Mouse (Mus musculus) hindbrain, embryonic 16.5 days (tissue): ENCODE data around the gene Pde4d. TPM values are rescaled to one million over a fixed set of nuclear protein-coding genes. Genes with fewer than 3 reads are reported as not detected.

Source experiments
- ATAC-seq: fragments of 200-750 bp; cut with Nextera tagmentation; 2 replicates; pipeline ENCODE4 v1.8.0; 2017; ENCODE audit warnings: moderate TSS enrichment, moderate library complexity
- H3K27ac ChIP-seq: fragments of 300-500 bp; sonication (generic); 2 replicates; pipeline ENCODE4 v1.5.1; 2014; ENCODE audit warnings: low read depth, mild to moderate bottlenecking, control low read depth, low read length, moderate library complexity
- H3K27me3 ChIP-seq: fragments of 300-500 bp; sonication (generic); replicated peaks from 2 replicates; pipeline ENCODE4 v1.6.1; 2014; ENCODE audit warnings: low read length; ENCODE audit not compliant: control insufficient read depth, insufficient read depth
- H3K36me3 ChIP-seq: fragments of 300-500 bp; sonication (generic); 2 replicates; pipeline ENCODE4 v1.6.1; 2014; ENCODE audit warnings: mild to moderate bottlenecking, low read length, moderate library complexity, mixed read lengths; ENCODE audit not compliant: control insufficient read depth, insufficient read depth
- H3K4me1 ChIP-seq: fragments of 300-500 bp; sonication (generic); 2 replicates; pipeline ENCODE4 v1.6.1; 2014; ENCODE audit warnings: low read depth, low read length; ENCODE audit not compliant: control insufficient read depth, insufficient read depth
- H3K4me2 ChIP-seq: fragments of 300-500 bp; sonication (generic); 2 replicates; pipeline ENCODE4 v1.6.1; 2014; ENCODE audit warnings: mild to moderate bottlenecking, low read length, control low read depth, moderate library complexity
- H3K4me3 ChIP-seq: fragments of 300-500 bp; sonication (generic); 2 replicates; pipeline ENCODE4 v1.5.1; 2014; ENCODE audit warnings: mild to moderate bottlenecking, low read length, control low read depth, moderate library complexity
- H3K9ac ChIP-seq: fragments of 300-500 bp; sonication (generic); 2 replicates; pipeline ENCODE4 v1.6.1; 2014; ENCODE audit warnings: low read depth, mild to moderate bottlenecking, control low read depth, low read length, moderate library complexity
- H3K9me3 ChIP-seq: fragments of 300-500 bp; sonication (generic); 2 replicates; pipeline ENCODE4 v1.6.1; 2014; ENCODE audit warnings: mild to moderate bottlenecking, low read length, moderate library complexity; ENCODE audit not compliant: control insufficient read depth
- WGBS: fragments of 180-500 bp; shearing (Covaris S2); extraction: QIAGEN DNeasy Blood & Tissue Kit; methylation state at CpG from one replicate; pipeline ENCODE4 v1.1.7; 2014; 5-methylcytosine and 5-hydroxymethylcytosine counted together
- polyA plus RNA-seq: library from polyadenylated mRNA; unstranded; fragments of >200 nt; fragmentation: Nextera tagmentation; extraction: Ambion mirVana; gene quantifications from 2 replicates; pipeline ENCODE4 v1.2.1, GENCODE M21; 2015

Pde4d gene
- polyA plus RNA-seq, 1 experiment from 2014 or later: 18.5 TPM

- ATAC-seq: no peak
- Histone ChIP-seq H3K4me1 (peaks cover 3% of the 10 kb centered on the region), H3K4me3 (no peak overlapping the region), H3K4me2 (no peak overlapping the region), H3K27ac (no peak overlapping the region), H3K36me3 (no peaks in the 10 kb centered on the region), H3K9me3 (no peaks in the 10 kb centered on the region), H3K27me3 (no peaks in the 10 kb centered on the region), H3K9ac (no peak overlapping the region)
- 84% methylated on average over 4 of the region's 4 CpGs for WGBS
Observed at GRCm38 (mm10) chr13:109912635-109913034, 1462.9 kb downstream of the Pde4d start.

- H3K9ac ChIP-seq: no peak overlapping the region
- H3K4me3 ChIP-seq: no peak overlapping the region
- no peaks in the 10 kb centered on the region for H3K36me3 ChIP-seq
- 89% methylated on average over 13 of the region's 13 CpGs for WGBS
- H3K27me3 ChIP-seq: no peaks in the 10 kb centered on the region
- no peak overlapping the region for H3K4me2 ChIP-seq
- H3K27ac ChIP-seq: no peak overlapping the region
- peaks cover 3% of the 10 kb centered on the region for H3K4me1 ChIP-seq
- no peaks in the 10 kb centered on the region for H3K9me3 ChIP-seq
- ATAC-seq: no peak
Observed at GRCm38 (mm10) chr13:109914246-109914645, 1464.5 kb downstream of the Pde4d start.

- no peak for ATAC-seq
- Histone ChIP-seq H3K27ac (no peak overlapping the region), H3K9ac (no peak overlapping the region), H3K4me2 (no peak overlapping the region), H3K4me3 (no peak overlapping the region), H3K27me3 (no peaks in the 10 kb centered on the region), H3K9me3 (no peaks in the 10 kb centered on the region), H3K4me1 (peaks cover 3% of the 10 kb centered on the region), H3K36me3 (no peaks in the 10 kb centered on the region)
- WGBS: 54% methylated on average over 5 of the region's 5 CpGs
Observed at GRCm38 (mm10) chr13:109914846-109915245, 1465.1 kb downstream of the Pde4d start.

- H3K9ac ChIP-seq: no peak overlapping the region
- peaks cover 3% of the 10 kb centered on the region for H3K4me1 ChIP-seq
- WGBS: 59% methylated on average over 7 of the region's 7 CpGs
- no peak overlapping the region for H3K4me2 ChIP-seq
- no peak for ATAC-seq
- H3K27me3 ChIP-seq: no peaks in the 10 kb centered on the region
- no peak overlapping the region for H3K27ac ChIP-seq
- H3K36me3 ChIP-seq: no peaks in the 10 kb centered on the region
- H3K9me3 ChIP-seq: no peaks in the 10 kb centered on the region
- H3K4me3 ChIP-seq: no peak overlapping the region
Observed at GRCm38 (mm10) chr13:109915501-109915900, 1465.8 kb downstream of the Pde4d start.

DNA sequence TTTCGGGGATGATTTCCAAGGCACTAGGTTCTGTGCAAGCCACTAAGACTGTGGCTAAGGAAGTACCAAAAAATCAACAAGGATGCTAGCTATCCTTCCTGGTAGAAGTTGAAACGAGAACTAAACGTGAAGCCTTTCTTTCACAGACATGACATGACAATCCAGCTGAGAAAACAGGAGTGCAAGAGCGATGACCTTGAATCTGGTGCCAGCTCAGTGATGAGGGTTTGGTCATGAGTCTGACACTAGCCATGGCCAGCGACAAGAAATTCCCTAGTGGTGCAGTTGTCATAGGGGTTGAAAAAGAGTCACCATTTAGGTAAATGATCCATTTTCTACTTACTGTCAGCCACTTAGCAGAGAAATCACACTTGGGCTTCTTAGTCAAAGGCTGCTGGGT is 1466.2 kb downstream of the Pde4d start:
- no peaks in the 10 kb centered on the region for H3K9me3 ChIP-seq
- no peaks in the 10 kb centered on the region for H3K36me3 ChIP-seq
- H3K4me3 ChIP-seq: no peak overlapping the region
- ATAC-seq: no peak
- H3K27me3 ChIP-seq: no peaks in the 10 kb centered on the region
- peaks cover 3% of the 10 kb centered on the region for H3K4me1 ChIP-seq
- H3K4me2 ChIP-seq: no peak overlapping the region
- H3K9ac ChIP-seq: no peak overlapping the region
- 65% methylated on average over 5 of the region's 5 CpGs for WGBS
- H3K27ac ChIP-seq: no peak overlapping the region

DNA sequence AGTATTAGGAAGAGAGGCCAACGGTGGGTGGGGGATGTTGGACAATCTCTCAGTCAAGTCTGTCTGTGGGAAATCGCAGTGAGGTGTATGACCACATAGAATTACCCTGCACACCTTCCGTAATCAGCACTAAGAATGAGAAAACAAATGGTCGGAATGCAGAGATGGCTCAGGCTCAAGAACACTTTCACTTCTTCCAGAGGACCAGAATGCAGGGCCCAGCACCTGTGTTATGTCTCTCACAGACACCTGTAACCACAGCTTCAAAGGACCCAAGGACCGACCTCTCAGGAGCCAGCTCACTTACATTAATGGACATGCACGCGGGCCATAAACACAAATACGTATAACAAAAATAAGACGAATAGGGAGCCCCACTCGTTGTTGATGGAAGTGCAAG is 1467.8 kb downstream of the Pde4d start:
- no peak for ATAC-seq
- WGBS: 94% methylated on average over 10 of the region's 10 CpGs
- no peak overlapping the region for H3K9ac ChIP-seq
- no peak overlapping the region for H3K4me3 ChIP-seq
- H3K36me3 ChIP-seq: no peaks in the 10 kb centered on the region
- no peak overlapping the region for H3K27ac ChIP-seq
- H3K4me2 ChIP-seq: no peak overlapping the region
- no peaks in the 10 kb centered on the region for H3K9me3 ChIP-seq
- no peaks in the 10 kb centered on the region for H3K27me3 ChIP-seq
- no peaks in the 10 kb centered on the region; the same call in 1 of the 2 replicates for H3K4me1 ChIP-seq

DNA sequence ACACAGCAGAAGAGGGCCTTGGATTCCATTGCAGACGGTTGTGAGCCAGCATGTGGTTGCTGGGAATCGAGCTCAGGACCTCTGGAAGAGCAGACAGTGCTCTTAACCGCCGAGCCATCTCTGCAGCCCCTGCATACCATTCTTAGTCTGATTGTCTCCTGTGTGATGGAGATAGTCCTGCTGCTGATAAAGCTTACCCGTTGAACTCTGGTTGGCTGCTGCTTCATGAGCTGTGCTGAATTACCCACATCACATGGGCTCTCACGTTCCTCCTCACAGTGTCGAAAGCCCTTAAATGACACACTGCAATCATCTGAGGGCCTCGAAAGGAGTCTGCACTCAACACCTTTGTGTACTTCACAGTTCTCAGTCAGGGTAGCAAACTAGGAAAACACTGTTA is 1468.9 kb downstream of the Pde4d start:
- H3K9ac ChIP-seq: no peak overlapping the region
- H3K4me2 ChIP-seq: no peak overlapping the region
- no peaks in the 10 kb centered on the region; the same call in 1 of the 2 replicates for H3K4me1 ChIP-seq
- H3K9me3 ChIP-seq: no peaks in the 10 kb centered on the region
- H3K36me3 ChIP-seq: no peaks in the 10 kb centered on the region
- H3K27me3 ChIP-seq: no peaks in the 10 kb centered on the region
- no peak for ATAC-seq
- H3K4me3 ChIP-seq: no peak overlapping the region
- 62% methylated on average over 8 of the region's 8 CpGs for WGBS
- no peak overlapping the region for H3K27ac ChIP-seq

- WGBS: 88% methylated on average over 6 of the region's 6 CpGs
- H3K9ac ChIP-seq: no peak overlapping the region
- no peaks in the 10 kb centered on the region for H3K36me3 ChIP-seq
- H3K9me3 ChIP-seq: no peaks in the 10 kb centered on the region
- no peak overlapping the region for H3K4me3 ChIP-seq
- H3K27me3 ChIP-seq: no peaks in the 10 kb centered on the region
- H3K4me1 ChIP-seq: no peaks in the 10 kb centered on the region; the same call in 1 of the 2 replicates
- ATAC-seq: no peak
- H3K27ac ChIP-seq: no peak overlapping the region
- no peak overlapping the region for H3K4me2 ChIP-seq
Observed at GRCm38 (mm10) chr13:109920256-109920655, 1470.5 kb downstream of the Pde4d start.

DNA sequence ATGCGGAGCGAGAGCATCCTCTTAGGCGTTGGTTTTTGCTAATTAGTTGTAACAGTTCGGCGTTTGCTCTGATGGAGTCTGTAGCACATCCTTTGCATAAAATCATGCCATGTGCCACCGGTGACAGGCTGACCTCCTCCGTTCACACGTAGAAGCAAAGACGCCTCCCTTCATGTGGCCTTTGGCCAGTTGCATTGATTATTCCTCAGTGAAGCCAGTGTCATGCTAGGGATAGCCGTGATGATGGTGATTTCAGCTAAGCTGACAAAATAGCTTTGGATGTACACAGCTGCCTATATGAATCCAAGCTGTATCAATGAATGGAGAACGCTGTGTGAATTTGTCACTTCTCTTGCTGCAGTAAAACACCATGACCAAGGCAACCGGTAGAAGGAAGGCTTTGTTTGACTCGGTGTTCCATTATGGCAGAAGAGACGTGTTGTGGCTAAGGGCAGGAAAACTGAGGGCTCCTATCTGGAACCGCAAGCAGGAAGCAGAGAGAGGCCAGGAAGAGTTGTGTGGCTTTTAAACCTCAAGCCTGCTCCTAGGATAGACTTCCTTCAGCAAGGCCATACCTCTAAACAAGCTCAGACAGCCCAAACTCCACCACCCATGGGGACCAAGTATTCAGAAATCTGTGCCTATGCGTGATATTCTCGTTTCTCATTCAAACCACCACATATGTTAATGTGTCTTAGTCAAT is 1471.7 kb downstream of the Pde4d start:
- no peak overlapping the region for H3K4me2 ChIP-seq
- peaks cover 6% of the 10 kb centered on the region for H3K4me1 ChIP-seq
- H3K4me3 ChIP-seq: no peak overlapping the region
- 80% methylated on average over 17 of the region's 17 CpGs for WGBS
- no peaks in the 10 kb centered on the region for H3K36me3 ChIP-seq
- H3K9me3 ChIP-seq: no peaks in the 10 kb centered on the region
- H3K27ac ChIP-seq: no peak overlapping the region
- ATAC-seq: no peak
- H3K9ac ChIP-seq: no peak overlapping the region
- no peaks in the 10 kb centered on the region for H3K27me3 ChIP-seq
